Mouse (Mus musculus) layer of hippocampus, adult 11-12 months (tissue): ENCODE data around the gene Zdhhc3.
A peak's percentile ranks its signal among the peaks of the same experiment; 100 is the strongest.

Experiments used
- DNase-seq: peaks from one replicate; pipeline ENCODE4 v3.0.0; 2022; ENCODE audit warnings: low spot score

Zdhhc3 gene

GRCm38 (mm10) chr9:123115566-123115965, 2.6 kb upstream of the Zdhhc3 start:
- no peak for DNase-seq

GRCm38 (mm10) chr9:123113931-123114330, 926 bp upstream of the Zdhhc3 start:
- no peak for DNase-seq

- DNase-seq = no peak
Observed at GRCm38 (mm10) chr9:123111751-123112221, 1.2 kb downstream of the Zdhhc3 start.

- no peak for DNase-seq
Observed at GRCm38 (mm10) chr9:123109188-123109587, 3.8 kb downstream of the Zdhhc3 start.

- no peak for DNase-seq
Observed at GRCm38 (mm10) chr9:123107186-123107585, 5.8 kb downstream of the Zdhhc3 start.

GRCm38 (mm10) chr9:123104362-123104761, 8.6 kb downstream of the Zdhhc3 start:
- DNase-seq = no peak

- no peak for DNase-seq
Observed at GRCm38 (mm10) chr9:123103425-123103824, 9.6 kb downstream of the Zdhhc3 start.

- DNase-seq = no peak
Observed at GRCm38 (mm10) chr9:123099631-123100455, 13.2 kb downstream of the Zdhhc3 start.

- no peak for DNase-seq
Observed at GRCm38 (mm10) chr9:123090844-123091243, 22.2 kb downstream of the Zdhhc3 start.

GRCm38 (mm10) chr9:123087558-123087957, 25.4 kb downstream of the Zdhhc3 start:
- DNase-seq = no peak

- DNase-seq = no peak
Observed at GRCm38 (mm10) chr9:123085373-123085772, 27.6 kb downstream of the Zdhhc3 start.

- DNase-seq = no peak
Observed at GRCm38 (mm10) chr9:123080796-123081195, 32.2 kb downstream of the Zdhhc3 start.

GRCm38 (mm10) chr9:123080355-123080754, 32.6 kb downstream of the Zdhhc3 start:
- DNase-seq = peak; percentile 6

GRCm38 (mm10) chr9:123079149-123079548, 33.9 kb downstream of the Zdhhc3 start:
- no peak for DNase-seq

- DNase-seq = no peak
Observed at GRCm38 (mm10) chr9:123060172-123060571, 52.8 kb downstream of the Zdhhc3 start.

- DNase-seq = no peak
Observed at GRCm38 (mm10) chr9:123058724-123059292, 54.2 kb downstream of the Zdhhc3 start.

- no peak for DNase-seq
Observed at GRCm38 (mm10) chr9:123047665-123048064, 65.3 kb downstream of the Zdhhc3 start.

GRCm38 (mm10) chr9:123034426-123034825, 78.6 kb downstream of the Zdhhc3 start, which contains the start of gene Tgm4:
Tgm4 (plus strand) TSS chr9:123034726.
- DNase-seq = no peak

GRCm38 (mm10) chr9:123031496-123032246, 81.3 kb downstream of the Zdhhc3 start:
- DNase-seq = no peak

- no peak for DNase-seq
Observed at GRCm38 (mm10) chr9:123024201-123024600, 88.8 kb downstream of the Zdhhc3 start.

- DNase-seq = peak; percentile 17
Observed at GRCm38 (mm10) chr9:123021636-123022379, 91.2 kb downstream of the Zdhhc3 start.
